Mouse (Mus musculus) cerebellum, adult 2 months (tissue): ENCODE results near the gene Cdhr1. TPM values are rescaled to one million over a fixed set of nuclear protein-coding genes. Genes with fewer than 3 reads are reported as not detected.
"Not testable (repeated sequence)": the region's sequence is repeated elsewhere in the genome, so short reads cannot be mapped to it uniquely, and the experiment has no call there.

Experiments
- DNase-seq, 2 experiments: peaks; one replicate each; pipeline ENCODE4 v3.0.0; 2021
- H3K27ac ChIP-seq: fragments of 200-500 bp; 2 replicates; pipeline ENCODE4 v1.5.1; 2012; ENCODE audit warnings: low read length, control low read depth, inconsistent platforms; ENCODE audit not compliant: insufficient read depth
- H3K27me3 ChIP-seq: fragments of 200-500 bp; 2 replicates; pipeline ENCODE4 v1.6.1; 2012; ENCODE audit warnings: inconsistent platforms, mild to moderate bottlenecking, low read length, moderate library complexity; ENCODE audit not compliant: control insufficient read depth, insufficient read depth
- H3K4me1 ChIP-seq: fragments of 200-500 bp; 2 replicates; pipeline ENCODE4 v1.6.1; 2011; ENCODE audit warnings: low read length; ENCODE audit not compliant: control insufficient read depth, insufficient read depth
- H3K4me3 ChIP-seq: fragments of 200-500 bp; replicated peaks from 2 replicates; pipeline ENCODE3; 2011; ENCODE audit warnings: mild to moderate bottlenecking, low read depth, low read length, control low read depth; ENCODE audit not compliant: insufficient read depth
- CTCF ChIP-seq: fragments of 200-500 bp; IDR thresholded peaks from 2 replicates; pipeline ENCODE4 v1.5.1; 2011; ENCODE audit warnings: low read depth, mild to moderate bottlenecking, control low read depth, low read length, moderate library complexity, borderline replicate concordance; ENCODE audit not compliant: insufficient read depth
- POLR2A ChIP-seq: fragments of 200-500 bp; IDR thresholded peaks from 2 replicates; pipeline ENCODE4 v1.6.1; 2011; ENCODE audit warnings: low read length, control low read depth, borderline replicate concordance; ENCODE audit not compliant: insufficient read depth
- WGBS: fragments of 180-500 bp; shearing (Covaris S2); methylation state at CpG from one replicate; pipeline ENCODE4 v1.1.7; 2018; 5-methylcytosine and 5-hydroxymethylcytosine counted together
- polyA plus RNA-seq: library from polyadenylated mRNA; depleted of rRNA; stranded (reverse); fragments of >200 nt; gene quantifications from 2 replicates; pipeline ENCODE4 v1.2.3, GENCODE M21; 2012; rRNA removed

Cdhr1 gene
- polyA plus RNA-seq, result 1.0 and 1.1 TPM in 2 replicates

GRCm38 (mm10) chr14:37097956-37098530 lies at the start of gene Cdhr1:
Gene Cdhr1, minus strand, starts transcription at chr14:37098347.
- peak in 1 of 2 experiments; percentile 18 for DNase-seq
- Histone ChIP-seq H3K4me1 (peaks cover 12% of the 10 kb centered on the region), H3K4me3 (peak within 1 kb of the TSS; percentile 44), H3K27me3 (no peaks in the 10 kb centered on the region; the same call in 1 of the 2 replicates), H3K27ac (no peak within 1 kb of the TSS)
- under 1% methylated on average over 30 of the region's 30 CpGs for WGBS
- TF ChIP-seq POLR2A (no peak), CTCF (no peak)

DNA sequence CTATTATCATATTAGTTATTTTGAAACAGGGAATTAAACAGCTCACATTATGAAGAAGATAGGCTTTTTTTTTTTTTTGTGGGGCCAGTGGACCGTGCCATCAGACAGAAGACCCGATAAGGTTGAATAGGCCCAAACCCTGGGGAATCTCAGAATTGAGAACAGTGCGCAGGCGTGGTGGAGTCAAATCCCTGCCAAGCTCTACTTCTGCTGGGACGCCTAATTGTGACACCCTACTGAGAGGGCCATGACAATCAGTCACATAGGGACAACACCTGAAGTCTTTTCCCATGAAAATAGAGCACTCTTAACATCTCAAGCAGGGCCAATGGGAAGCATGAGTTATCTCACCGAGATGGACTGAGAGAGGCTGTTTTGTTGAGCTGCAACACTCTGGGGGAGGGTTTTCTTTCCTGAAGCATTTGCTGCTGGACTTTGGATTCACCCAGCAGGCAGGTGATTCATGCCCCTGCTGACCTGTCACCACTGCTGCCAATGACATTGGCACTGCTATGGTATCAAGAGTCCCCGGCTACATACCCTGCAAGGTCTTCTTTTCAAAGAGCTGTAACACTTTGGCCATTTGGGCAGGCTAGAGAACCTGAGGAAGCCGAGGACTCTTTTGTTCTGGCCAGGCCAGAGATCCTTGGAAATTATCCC lies 41.0 kb upstream of the Cdhr1 start:
- TF ChIP-seq POLR2A (no peak), CTCF (no peak)
- DNase-seq, result no peak
- no peak overlapping the region for H3K4me3 ChIP-seq
- no peak overlapping the region for H3K27ac ChIP-seq
- no peaks in the 10 kb centered on the region for H3K4me1 ChIP-seq
- WGBS, result 29% methylated on average over 8 of the region's 8 CpGs
- H3K27me3 ChIP-seq, result no peaks in the 10 kb centered on the region

DNA sequence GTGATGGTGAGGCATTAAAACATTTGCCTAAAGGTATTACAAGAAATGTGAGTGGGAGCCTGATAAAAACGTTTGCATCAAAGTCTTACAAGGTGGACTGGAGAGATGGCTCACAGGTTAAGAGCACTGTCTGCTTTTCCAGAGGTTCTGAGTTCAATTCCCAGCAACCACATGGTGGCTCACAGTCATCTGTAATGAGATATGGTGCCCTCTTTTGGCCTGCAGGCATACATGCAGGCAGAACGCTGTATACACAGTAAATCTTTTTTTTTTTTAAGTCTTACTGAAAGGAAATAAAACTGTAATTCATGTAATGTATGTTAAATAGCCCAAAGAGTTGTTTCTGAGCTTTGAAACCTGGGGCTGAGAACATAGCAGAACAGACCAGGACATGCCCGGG lies 39.4 kb upstream of the Cdhr1 start:
- DNase-seq, H3K4me1 ChIP-seq, H3K27me3 ChIP-seq, H3K4me3 ChIP-seq, H3K27ac ChIP-seq: not testable (repeated sequence)
- 82% methylated on average over 3 of the region's 3 CpGs for WGBS

DNA sequence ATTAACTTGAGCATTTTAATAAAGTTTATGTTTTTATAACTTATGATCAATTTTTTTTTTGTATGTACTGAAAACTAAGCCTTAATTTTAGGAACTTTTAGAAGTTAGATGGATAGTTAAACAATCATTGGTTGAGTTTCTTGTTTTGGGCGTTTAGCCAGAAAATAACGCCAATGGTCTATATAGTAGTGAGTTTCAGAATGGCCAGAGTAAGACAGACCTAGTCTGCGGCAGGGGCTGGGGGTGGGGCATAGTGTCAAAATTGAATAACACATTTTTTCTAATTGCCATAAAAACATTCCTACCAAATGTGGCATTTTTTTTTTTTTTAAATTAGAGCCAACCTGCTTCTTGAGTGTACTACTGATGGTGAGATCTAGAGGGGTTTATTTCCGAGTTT lies 38.0 kb upstream of the Cdhr1 start:
- H3K27ac ChIP-seq, result no peak overlapping the region
- H3K4me3 ChIP-seq, result no peak overlapping the region
- DNase-seq, result peak in 1 of 2 experiments; percentile 27
- no peaks in the 10 kb centered on the region for H3K27me3 ChIP-seq
- no peak for TF ChIP-seq POLR2A
- TF ChIP-seq CTCF, result no peak
- no peaks in the 10 kb centered on the region; the same call in 1 of the 2 replicates for H3K4me1 ChIP-seq
- WGBS, result 70% methylated on average over 4 of the region's 4 CpGs

- under 1% methylated on average over 10 of the region's 10 CpGs for WGBS
- no peaks in the 10 kb centered on the region; the same call in 1 of the 2 replicates for H3K4me1 ChIP-seq
- H3K4me3 ChIP-seq, result peak overlapping the region; percentile 91
- TF ChIP-seq CTCF, result no peak
- no peak for TF ChIP-seq POLR2A
- no peak for DNase-seq
- no peaks in the 10 kb centered on the region for H3K27me3 ChIP-seq
- 0 out of 2 replicates have a peak overlapping the region, but pooled peaks have one; percentile 28 for H3K27ac ChIP-seq
These were observed 37.5 kb upstream of the Cdhr1 start for GRCm38 (mm10) chr14:37135671-37136070.

DNA sequence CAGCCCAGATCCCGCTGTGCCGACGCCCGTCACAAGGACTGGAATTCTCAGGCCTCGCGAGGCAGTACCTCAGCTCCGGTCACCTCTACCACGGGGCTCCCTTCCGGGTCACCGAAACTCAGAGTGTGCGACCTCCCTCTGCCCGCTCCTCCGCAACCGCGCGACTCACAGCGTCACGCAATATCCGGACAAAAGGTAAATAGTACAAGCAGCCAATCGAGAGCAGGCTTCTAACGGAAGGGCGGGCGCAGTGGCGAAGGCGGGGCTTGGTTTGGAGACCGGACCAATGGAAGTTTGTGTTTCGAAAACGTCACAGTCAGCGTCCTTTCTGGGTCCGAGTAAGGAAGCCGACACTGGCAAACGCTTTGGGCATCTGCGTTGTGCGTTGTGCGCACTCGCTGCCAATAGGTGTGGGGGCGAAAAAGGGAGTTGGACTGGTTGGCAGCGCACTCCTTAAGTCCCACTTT lies 37.0 kb upstream of the Cdhr1 start, which contains the start of gene Ghitm:
Gene Ghitm (minus strand): TSS at position 146 of the 467 bp plus-strand sequence.
- peak; percentile 98 for DNase-seq
- peak within 1 kb of the TSS; percentile 91 for H3K4me3 ChIP-seq
- no peak for TF ChIP-seq CTCF
- peak; percentile 89 for TF ChIP-seq POLR2A
- no peaks in the 10 kb centered on the region; the same call in 1 of the 2 replicates for H3K4me1 ChIP-seq
- H3K27me3 ChIP-seq, result no peaks in the 10 kb centered on the region
- peak within 1 kb of the TSS; percentile 31 for H3K27ac ChIP-seq
- under 1% methylated on average over 38 of the region's 38 CpGs for WGBS

DNA sequence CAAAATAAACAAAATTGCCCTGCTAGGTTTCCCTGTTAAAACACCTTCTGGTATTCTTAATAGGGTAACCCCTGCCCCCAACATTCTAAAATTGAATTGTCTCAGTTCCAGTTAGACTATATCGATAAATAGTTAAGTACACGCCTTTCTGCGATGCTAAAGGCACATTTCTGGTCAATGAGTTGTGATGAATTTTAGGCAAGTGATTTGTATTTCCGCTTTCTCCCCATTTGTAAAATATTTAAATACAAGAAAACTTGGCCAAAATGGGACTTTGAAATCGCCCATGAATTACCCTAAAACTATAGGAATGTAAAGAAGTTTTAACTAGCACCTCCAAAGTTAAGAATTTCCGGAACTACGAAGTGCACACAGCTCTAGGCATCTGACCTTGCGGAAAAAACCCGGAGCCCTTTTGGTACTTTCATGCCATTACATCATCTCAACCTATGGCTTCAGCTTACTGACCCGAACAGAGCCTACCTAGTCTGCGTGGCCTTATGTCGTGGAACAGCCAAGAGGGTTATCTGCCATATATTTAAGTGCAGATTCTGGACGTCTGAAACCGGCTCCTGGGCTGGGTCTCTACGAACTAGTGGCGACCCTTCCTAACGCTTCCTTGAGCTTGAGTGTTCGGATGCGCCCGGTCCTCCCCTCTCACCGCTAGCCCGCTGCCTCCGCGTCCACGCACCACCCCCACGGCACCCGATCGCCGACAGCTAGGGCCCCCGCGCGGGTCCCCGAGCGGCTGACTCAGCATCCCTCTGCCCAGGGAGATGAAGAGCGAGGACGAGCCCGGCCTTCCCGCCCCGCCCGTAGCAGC lies 36.4 kb upstream of the Cdhr1 start:
- peak in 1 of 2 experiments; percentile 41 for DNase-seq
- Histone ChIP-seq H3K4me3 (peak overlapping the region; percentile 69), H3K4me1 (no peaks in the 10 kb centered on the region; the same call in 1 of the 2 replicates), H3K27me3 (no peaks in the 10 kb centered on the region), H3K27ac (peak overlapping the region; percentile 31)
- TF ChIP-seq CTCF, result no peak
- TF ChIP-seq POLR2A, result no peak
- 1% methylated on average over 40 of the region's 40 CpGs for WGBS
